Mouse (Mus musculus): ENCODE results near the gene Lrpap1. TPM values are rescaled to one million over a fixed set of nuclear protein-coding genes. Genes with fewer than 3 reads are reported as not detected.
A peak's percentile ranks its signal among the peaks of the same experiment; 100 is the strongest.

Lrpap1 gene
- polyA plus RNA-seq, 1 experiment from 2014 or later: 98.6 TPM

- Histone ChIP-seq H3K4me3 (no peak overlapping the region), H3K9me3 (no peaks in the 10 kb centered on the region), H3K4me1 (replicated peaks) (peaks cover 15% of the 10 kb centered on the region), H3K36me3 (no peaks in the 10 kb centered on the region), H3K27ac (no peak overlapping the region), H3K27me3 (ENCODE audit: insufficient read depth, poor library complexity, severe bottlenecking) (0 out of 2 replicates have a peak, but pooled peaks cover 5% of the 10 kb centered on the region)
- DNase-seq (ENCODE audit: low spot score): no peak
- 72% methylated on average over 13 of the region's 13 CpGs for WGBS
Observed at GRCm38 (mm10) chr5:35137510-35138182, 32.1 kb upstream of the Lrpap1 start.

- no peak overlapping the region for H3K27ac ChIP-seq
- H3K9me3 ChIP-seq: no peaks in the 10 kb centered on the region
- peaks cover 10% of the 10 kb centered on the region for H3K4me1 ChIP-seq (replicated peaks)
- WGBS: 76% methylated on average over 5 of the region's 5 CpGs
- no peak overlapping the region for H3K4me3 ChIP-seq
- DNase-seq (ENCODE audit: low spot score): no peak
- 0 out of 2 replicates have a peak, but pooled peaks cover 5% of the 10 kb centered on the region for H3K27me3 ChIP-seq (ENCODE audit: insufficient read depth, poor library complexity, severe bottlenecking)
- no peaks in the 10 kb centered on the region for H3K36me3 ChIP-seq
Observed at GRCm38 (mm10) chr5:35135903-35136302, 30.3 kb upstream of the Lrpap1 start.

GRCm38 (mm10) chr5:35134286-35134685, 28.7 kb upstream of the Lrpap1 start:
- WGBS: 63% methylated on average over 3 of the region's 3 CpGs
- H3K27me3 ChIP-seq (ENCODE audit: insufficient read depth, poor library complexity, severe bottlenecking): 0 out of 2 replicates have a peak, but pooled peaks cover 5% of the 10 kb centered on the region
- no peak overlapping the region for H3K4me3 ChIP-seq
- no peak for DNase-seq (ENCODE audit: low spot score)
- H3K9me3 ChIP-seq: no peaks in the 10 kb centered on the region
- no peak overlapping the region for H3K27ac ChIP-seq
- peaks cover 10% of the 10 kb centered on the region; the same call in 1 of the 2 replicates for H3K4me1 ChIP-seq (replicated peaks)
- H3K36me3 ChIP-seq: no peaks in the 10 kb centered on the region

- DNase-seq (ENCODE audit: low spot score): no peak
- WGBS: 87% methylated on average over 4 of the region's 4 CpGs
- no peaks in the 10 kb centered on the region for H3K9me3 ChIP-seq
- 0 out of 2 replicates have a peak, but pooled peaks cover 5% of the 10 kb centered on the region for H3K27me3 ChIP-seq (ENCODE audit: insufficient read depth, poor library complexity, severe bottlenecking)
- H3K4me3 ChIP-seq: no peak overlapping the region
- H3K27ac ChIP-seq: no peak overlapping the region
- H3K36me3 ChIP-seq: no peaks in the 10 kb centered on the region
- H3K4me1 ChIP-seq (replicated peaks): peaks cover 10% of the 10 kb centered on the region; the same call in 1 of the 2 replicates
Observed at GRCm38 (mm10) chr5:35133468-35133867, 27.9 kb upstream of the Lrpap1 start.

GRCm38 (mm10) chr5:35132278-35132980, 26.9 kb upstream of the Lrpap1 start:
- 0 out of 2 replicates have a peak, but pooled peaks cover 5% of the 10 kb centered on the region for H3K27me3 ChIP-seq (ENCODE audit: insufficient read depth, poor library complexity, severe bottlenecking)

GRCm38 (mm10) chr5:35131773-35132172, 26.2 kb upstream of the Lrpap1 start:
- no peaks in the 10 kb centered on the region for H3K9me3 ChIP-seq
- no peaks in the 10 kb centered on the region for H3K36me3 ChIP-seq
- H3K4me3 ChIP-seq: no peak overlapping the region
- peak overlapping the region; percentile 41; the same call in 1 of the 2 replicates for H3K27ac ChIP-seq
- H3K27me3 ChIP-seq (ENCODE audit: insufficient read depth, poor library complexity, severe bottlenecking): 0 out of 2 replicates have a peak, but pooled peaks cover 5% of the 10 kb centered on the region
- WGBS: 9% methylated on average over 7 of the region's 7 CpGs
- peaks cover 10% of the 10 kb centered on the region; the same call in 1 of the 2 replicates for H3K4me1 ChIP-seq (replicated peaks)
- peak; percentile 84 for DNase-seq (ENCODE audit: low spot score)

More at GRCm38 (mm10) chr5:35132278-35132980, 26.9 kb upstream of the Lrpap1 start:
- Histone ChIP-seq H3K36me3 (no peaks in the 10 kb centered on the region), H3K9me3 (no peaks in the 10 kb centered on the region), H3K27ac (no peak overlapping the region), H3K4me1 (replicated peaks) (peaks cover 10% of the 10 kb centered on the region; the same call in 1 of the 2 replicates), H3K4me3 (no peak overlapping the region)
- WGBS: 93% methylated on average over 9 of the region's 9 CpGs
- DNase-seq (ENCODE audit: low spot score): no peak

- no peaks in the 10 kb centered on the region for H3K9me3 ChIP-seq
- peak overlapping the region; percentile 41; the same call in 1 of the 2 replicates for H3K27ac ChIP-seq
- H3K4me1 ChIP-seq (replicated peaks): peaks cover 10% of the 10 kb centered on the region; the same call in 1 of the 2 replicates
- H3K27me3 ChIP-seq (ENCODE audit: insufficient read depth, poor library complexity, severe bottlenecking): 0 out of 2 replicates have a peak, but pooled peaks cover 5% of the 10 kb centered on the region
- no peak for DNase-seq (ENCODE audit: low spot score)
- WGBS: 24% methylated on average over 1 of the region's 1 CpGs
- H3K36me3 ChIP-seq: no peaks in the 10 kb centered on the region
- H3K4me3 ChIP-seq: no peak overlapping the region
Observed at GRCm38 (mm10) chr5:35131237-35131636, 25.7 kb upstream of the Lrpap1 start.

GRCm38 (mm10) chr5:35129767-35130191, 24.2 kb upstream of the Lrpap1 start:
- no peaks in the 10 kb centered on the region for H3K36me3 ChIP-seq
- no peak overlapping the region for H3K27ac ChIP-seq
- WGBS: 92% methylated on average over 7 of the region's 7 CpGs
- no peak for DNase-seq (ENCODE audit: low spot score)
- H3K4me1 ChIP-seq (replicated peaks): peaks cover 10% of the 10 kb centered on the region; the same call in 1 of the 2 replicates
- H3K9me3 ChIP-seq: no peaks in the 10 kb centered on the region
- H3K4me3 ChIP-seq: no peak overlapping the region
- 0 out of 2 replicates have a peak, but pooled peaks cover 5% of the 10 kb centered on the region for H3K27me3 ChIP-seq (ENCODE audit: insufficient read depth, poor library complexity, severe bottlenecking)

- peaks cover 8% of the 10 kb centered on the region; the same call in 1 of the 2 replicates for H3K4me1 ChIP-seq (replicated peaks)
- H3K36me3 ChIP-seq: no peaks in the 10 kb centered on the region
- H3K9me3 ChIP-seq: no peaks in the 10 kb centered on the region
- 89% methylated on average over 16 of the region's 16 CpGs for WGBS
- H3K27me3 ChIP-seq (ENCODE audit: insufficient read depth, poor library complexity, severe bottlenecking): 0 out of 2 replicates have a peak, but pooled peaks cover 5% of the 10 kb centered on the region
- no peak overlapping the region for H3K27ac ChIP-seq
- no peak for DNase-seq (ENCODE audit: low spot score)
- H3K4me3 ChIP-seq: no peak overlapping the region
Observed at GRCm38 (mm10) chr5:35129208-35129607, 23.6 kb upstream of the Lrpap1 start.

- no peaks in the 10 kb centered on the region for H3K4me1 ChIP-seq (replicated peaks)
- no peaks in the 10 kb centered on the region for H3K27me3 ChIP-seq (ENCODE audit: insufficient read depth, poor library complexity, severe bottlenecking)
- H3K27ac ChIP-seq: no peak overlapping the region
- WGBS: 92% methylated on average over 8 of the region's 8 CpGs
- no peaks in the 10 kb centered on the region for H3K36me3 ChIP-seq
- no peaks in the 10 kb centered on the region for H3K9me3 ChIP-seq
- H3K4me3 ChIP-seq: no peak overlapping the region
- no peak for DNase-seq (ENCODE audit: low spot score)
Observed at GRCm38 (mm10) chr5:35120024-35120423, 14.5 kb upstream of the Lrpap1 start.

GRCm38 (mm10) chr5:35118418-35118817, 12.9 kb upstream of the Lrpap1 start:
- Histone ChIP-seq H3K27ac (no peak overlapping the region), H3K4me1 (replicated peaks) (no peaks in the 10 kb centered on the region), H3K4me3 (no peak overlapping the region), H3K9me3 (no peaks in the 10 kb centered on the region), H3K36me3 (no peaks in the 10 kb centered on the region), H3K27me3 (ENCODE audit: insufficient read depth, poor library complexity, severe bottlenecking) (no peaks in the 10 kb centered on the region)
- WGBS: 91% methylated on average over 2 of the region's 2 CpGs
- DNase-seq (ENCODE audit: low spot score): no peak

- Histone ChIP-seq H3K27ac (no peak overlapping the region), H3K36me3 (no peaks in the 10 kb centered on the region), H3K9me3 (no peaks in the 10 kb centered on the region), H3K4me3 (no peak overlapping the region), H3K27me3 (ENCODE audit: insufficient read depth, poor library complexity, severe bottlenecking) (no peaks in the 10 kb centered on the region), H3K4me1 (replicated peaks) (no peaks in the 10 kb centered on the region)
- DNase-seq (ENCODE audit: low spot score): no peak
- 77% methylated on average over 3 of the region's 3 CpGs for WGBS
Observed at GRCm38 (mm10) chr5:35117633-35118032, 12.1 kb upstream of the Lrpap1 start.

GRCm38 (mm10) chr5:35116002-35116401, 10.4 kb upstream of the Lrpap1 start:
- H3K36me3 ChIP-seq: no peaks in the 10 kb centered on the region
- H3K4me1 ChIP-seq (replicated peaks): no peaks in the 10 kb centered on the region
- no peak overlapping the region for H3K4me3 ChIP-seq
- H3K27me3 ChIP-seq (ENCODE audit: insufficient read depth, poor library complexity, severe bottlenecking): no peaks in the 10 kb centered on the region
- DNase-seq (ENCODE audit: low spot score): no peak
- H3K9me3 ChIP-seq: no peaks in the 10 kb centered on the region
- 82% methylated on average over 3 of the region's 3 CpGs for WGBS
- no peak overlapping the region for H3K27ac ChIP-seq

Data from hindbrain, embryonic 10.5 days (tissue).